Mouse (Mus musculus): ENCODE measurements around the gene Tlr5. TPM values are rescaled to one million over a fixed set of nuclear protein-coding genes. Genes with fewer than 3 reads are reported as not detected.
A peak's percentile ranks its signal among the peaks of the same experiment; 100 is the strongest.

The Tlr5 gene
- polyA plus RNA-seq (2015; fragmentation: Nextera tagmentation; extraction: Ambion mirVana) = 1.1 and 1.7 TPM in 2 replicates

- peaks cover 43% of the 10 kb centered on the region for H3K4me1 ChIP-seq
- H3K9me3 ChIP-seq = no peaks in the 10 kb centered on the region
- H3K9ac ChIP-seq = peak within 1 kb of the TSS; percentile 73
- no peak within 1 kb of the TSS; the same call in 1 of the 2 replicates for H3K27ac ChIP-seq
- H3K4me2 ChIP-seq (replicated peaks) = peak within 1 kb of the TSS; percentile 85
- peak within 1 kb of the TSS; percentile 54 for H3K4me3 ChIP-seq
- H3K27me3 ChIP-seq = peaks cover 14% of the 10 kb centered on the region; the same call in 1 of the 2 replicates
- WGBS = 21% methylated on average over 21 of the region's 21 CpGs
- H3K36me3 ChIP-seq = no peaks in the 10 kb centered on the region
- ATAC-seq (ENCODE audit: low FRiP score, low read depth) = peak; percentile 63; the same call in 1 of the 2 replicates
These were observed at the start of gene Tlr5 for GRCm38 (mm10) chr1:182954287-182955046. Tlr5 (plus strand) TSS chr1:182954788.

- Histone ChIP-seq H3K4me1 (peaks cover 15% of the 10 kb centered on the region), H3K27ac (no peak overlapping the region), H3K4me2 (replicated peaks) (no peak overlapping the region), H3K36me3 (no peaks in the 10 kb centered on the region), H3K4me3 (no peak overlapping the region), H3K27me3 (no peaks in the 10 kb centered on the region), H3K9me3 (no peaks in the 10 kb centered on the region), H3K9ac (no peak overlapping the region)
- no peak for ATAC-seq (ENCODE audit: low FRiP score, low read depth)
- WGBS = 88% methylated on average over 3 of the region's 3 CpGs
These were observed 48.9 kb upstream of the Tlr5 start for GRCm38 (mm10) chr1:182905669-182906068.

DNA sequence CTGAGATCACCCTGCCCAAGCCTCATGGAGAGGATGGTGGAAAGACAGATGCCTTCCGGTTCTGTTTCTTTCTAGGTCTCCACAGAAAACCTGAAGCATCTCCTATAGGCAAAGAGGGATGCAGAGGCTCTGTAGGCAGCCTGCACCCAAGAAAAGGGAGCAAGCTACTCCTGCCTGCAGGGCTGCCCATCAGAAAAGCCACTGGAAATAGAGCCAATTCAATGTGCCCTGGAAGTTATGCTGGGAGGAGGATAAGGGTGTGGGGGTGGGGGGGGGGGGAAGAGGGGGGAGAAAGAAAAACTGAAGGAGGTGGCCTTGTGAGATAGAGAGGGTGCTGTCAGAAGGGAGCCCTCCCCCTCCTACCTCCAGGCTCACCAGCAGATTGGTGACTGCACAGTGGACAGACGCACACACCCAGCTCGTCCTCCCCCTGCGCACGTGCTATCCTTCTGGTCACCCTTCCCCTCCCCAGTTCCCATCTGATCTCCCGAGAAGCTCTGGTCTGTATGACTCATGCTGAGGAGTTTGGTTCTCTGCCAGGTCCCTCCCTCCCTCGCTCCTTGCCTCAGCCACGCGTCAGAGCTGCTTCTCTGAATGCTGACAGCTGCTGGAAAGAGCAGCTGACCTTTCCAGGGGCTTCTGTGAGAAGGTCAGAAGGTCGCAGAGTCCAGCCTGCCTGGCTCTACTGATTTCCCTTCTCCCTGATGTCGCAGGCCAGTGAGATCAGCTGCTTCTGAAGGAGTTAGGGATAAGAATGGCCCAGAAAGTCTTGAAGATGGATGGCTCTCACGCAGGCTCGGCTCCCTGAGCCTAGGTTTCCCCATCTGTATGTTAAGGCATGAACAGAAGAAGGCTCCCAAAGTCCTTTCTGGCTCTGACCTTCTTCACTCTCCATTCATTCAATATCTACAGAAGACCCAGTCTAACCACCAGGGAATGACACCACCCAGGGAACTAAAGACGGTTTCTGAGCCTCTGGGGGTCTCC is 46.2 kb upstream of the Tlr5 start:
- 21% methylated on average over 14 of the region's 14 CpGs for WGBS
- Histone ChIP-seq H3K36me3 (no peaks in the 10 kb centered on the region), H3K4me2 (replicated peaks) (peak overlapping the region; percentile 31), H3K4me3 (no peak overlapping the region), H3K9me3 (peaks cover 3% of the 10 kb centered on the region; the same call in 1 of the 2 replicates), H3K4me1 (peaks cover 15% of the 10 kb centered on the region), H3K9ac (no peak overlapping the region), H3K27me3 (no peaks in the 10 kb centered on the region), H3K27ac (peak overlapping the region; percentile 40; the same call in 1 of the 2 replicates)
- ATAC-seq (ENCODE audit: low FRiP score, low read depth) = peak; percentile 87

- Histone ChIP-seq H3K9me3 (peaks cover 3% of the 10 kb centered on the region; the same call in 1 of the 2 replicates), H3K4me3 (no peak overlapping the region), H3K36me3 (no peaks in the 10 kb centered on the region), H3K4me1 (peaks cover 15% of the 10 kb centered on the region), H3K27me3 (no peaks in the 10 kb centered on the region), H3K4me2 (replicated peaks) (no peak overlapping the region), H3K27ac (no peak overlapping the region), H3K9ac (no peak overlapping the region)
- WGBS = 59% methylated on average over 3 of the region's 3 CpGs
- no peak for ATAC-seq (ENCODE audit: low FRiP score, low read depth)
These were observed 45.5 kb upstream of the Tlr5 start for GRCm38 (mm10) chr1:182909066-182909465.

DNA sequence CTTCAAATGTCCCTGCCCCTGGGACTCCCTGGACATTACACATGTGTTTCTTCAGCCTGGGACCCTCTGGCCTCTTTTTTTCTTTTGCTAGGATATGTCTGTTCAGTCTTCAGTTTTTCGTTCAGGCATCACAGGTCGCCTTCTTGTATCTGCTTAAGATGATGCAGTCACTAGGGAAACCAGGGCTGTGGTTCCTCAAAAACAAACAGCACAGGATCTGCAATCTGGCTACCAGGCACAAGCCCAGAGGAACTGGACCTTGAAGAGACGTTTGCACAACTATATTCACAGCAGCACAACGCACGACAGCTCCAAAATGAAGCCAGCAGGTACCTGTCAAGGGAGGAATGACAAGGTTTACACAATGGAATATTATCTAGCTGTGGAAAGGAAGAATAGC is 45.0 kb upstream of the Tlr5 start:
- 80% methylated on average over 5 of the region's 5 CpGs for WGBS
- Histone ChIP-seq H3K27ac (no peak overlapping the region), H3K27me3 (no peaks in the 10 kb centered on the region), H3K4me3 (no peak overlapping the region), H3K9ac (no peak overlapping the region), H3K4me1 (peaks cover 15% of the 10 kb centered on the region), H3K36me3 (no peaks in the 10 kb centered on the region), H3K4me2 (replicated peaks) (no peak overlapping the region), H3K9me3 (peaks cover 3% of the 10 kb centered on the region; the same call in 1 of the 2 replicates)
- no peak for ATAC-seq (ENCODE audit: low FRiP score, low read depth)

DNA sequence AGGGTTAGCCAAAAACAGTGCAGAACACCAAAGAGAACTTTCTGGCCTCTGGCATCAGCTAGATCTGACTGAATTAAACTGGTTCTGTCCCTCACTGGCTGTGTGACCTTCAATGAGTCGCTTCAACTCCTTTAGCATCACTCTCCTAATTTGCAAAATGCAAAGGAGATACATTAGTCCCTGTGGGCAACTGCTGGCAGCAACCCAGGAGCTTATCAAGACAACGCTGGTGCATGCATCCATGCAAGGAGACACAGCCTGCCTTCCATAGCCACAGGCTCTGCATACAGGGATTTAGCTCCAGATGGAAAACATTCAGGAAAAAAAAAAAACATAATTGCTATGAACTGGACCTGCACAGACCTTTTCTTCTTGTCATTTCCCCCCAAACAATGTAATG is 42.0 kb upstream of the Tlr5 start:
- Histone ChIP-seq H3K27me3 (no peaks in the 10 kb centered on the region), H3K4me1 (peaks cover 15% of the 10 kb centered on the region), H3K9me3 (peaks cover 3% of the 10 kb centered on the region; the same call in 1 of the 2 replicates), H3K4me3 (no peak overlapping the region), H3K27ac (no peak overlapping the region), H3K9ac (no peak overlapping the region), H3K36me3 (no peaks in the 10 kb centered on the region), H3K4me2 (replicated peaks) (no peak overlapping the region)
- 75% methylated on average over 2 of the region's 2 CpGs for WGBS
- no peak for ATAC-seq (ENCODE audit: low FRiP score, low read depth)

DNA sequence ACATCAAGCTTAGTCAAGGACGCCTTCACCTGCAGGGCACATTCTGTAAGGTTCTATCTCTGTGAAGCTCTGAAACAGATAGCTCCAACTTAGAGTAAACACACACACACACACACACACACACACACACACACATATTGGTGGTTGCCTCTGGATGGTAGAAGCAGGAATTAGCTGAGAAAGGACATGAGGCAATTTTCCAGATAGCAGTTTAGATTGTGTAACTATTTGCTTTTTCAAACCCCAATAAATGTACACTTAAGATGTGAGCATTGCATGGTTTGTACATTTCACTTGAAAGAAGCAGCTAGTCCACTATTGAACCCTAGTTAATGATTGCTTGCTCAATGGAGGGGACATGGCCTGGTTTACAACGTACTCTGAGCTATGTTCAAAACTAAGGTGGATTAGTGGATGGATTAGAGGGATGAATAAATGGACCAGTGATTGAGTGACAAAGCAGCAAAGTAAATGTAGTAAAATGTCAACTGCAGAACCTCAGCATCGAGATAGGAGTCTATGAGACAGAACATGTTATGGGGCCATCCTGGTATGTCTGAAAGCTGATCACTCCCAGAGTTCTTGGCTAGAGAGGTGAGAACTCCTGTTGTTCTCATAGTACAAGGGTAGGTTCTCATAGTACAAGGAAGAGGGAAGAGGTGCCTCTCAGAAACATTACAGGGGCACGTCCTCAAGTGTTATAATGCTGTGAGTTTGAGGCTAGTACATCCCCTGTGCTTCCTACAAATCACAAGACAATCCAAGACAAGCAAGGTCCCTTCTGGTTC is 40.3 kb upstream of the Tlr5 start:
- no peak overlapping the region for H3K9ac ChIP-seq
- no peaks in the 10 kb centered on the region for H3K27me3 ChIP-seq
- no peaks in the 10 kb centered on the region for H3K36me3 ChIP-seq
- H3K4me3 ChIP-seq = no peak overlapping the region
- 78% methylated on average over 4 of the region's 4 CpGs for WGBS
- no peaks in the 10 kb centered on the region for H3K4me1 ChIP-seq
- H3K9me3 ChIP-seq = peaks cover 3% of the 10 kb centered on the region; the same call in 1 of the 2 replicates
- no peak overlapping the region for H3K4me2 ChIP-seq (replicated peaks)
- ATAC-seq (ENCODE audit: low FRiP score, low read depth) = no peak
- no peak overlapping the region for H3K27ac ChIP-seq

DNA sequence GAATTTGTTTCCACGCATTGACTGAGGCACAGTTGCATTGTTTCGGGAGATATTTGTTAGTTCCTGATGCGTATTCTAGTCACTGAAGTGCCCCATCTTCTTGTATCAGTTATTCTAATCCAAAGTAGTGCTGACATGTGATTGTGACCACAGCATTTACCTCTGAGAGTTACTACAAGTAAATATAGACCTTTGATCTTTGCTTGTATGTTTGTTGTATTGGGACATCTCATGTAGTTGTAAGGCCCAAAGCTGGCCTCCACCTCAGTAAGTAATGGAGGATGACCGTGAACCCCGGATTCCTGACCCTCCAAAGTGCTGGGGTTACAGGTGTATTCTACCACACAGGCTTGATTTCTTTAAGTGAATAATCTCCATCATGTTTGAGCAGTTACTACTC is 38.4 kb upstream of the Tlr5 start:
- 93% methylated on average over 5 of the region's 5 CpGs for WGBS
- no peak overlapping the region for H3K27ac ChIP-seq
- H3K4me1 ChIP-seq = no peaks in the 10 kb centered on the region
- H3K4me2 ChIP-seq (replicated peaks) = no peak overlapping the region
- no peak for ATAC-seq (ENCODE audit: low FRiP score, low read depth)
- no peaks in the 10 kb centered on the region for H3K36me3 ChIP-seq
- no peaks in the 10 kb centered on the region for H3K27me3 ChIP-seq
- H3K9me3 ChIP-seq = peaks cover 3% of the 10 kb centered on the region; the same call in 1 of the 2 replicates
- H3K9ac ChIP-seq = no peak overlapping the region
- H3K4me3 ChIP-seq = no peak overlapping the region

DNA sequence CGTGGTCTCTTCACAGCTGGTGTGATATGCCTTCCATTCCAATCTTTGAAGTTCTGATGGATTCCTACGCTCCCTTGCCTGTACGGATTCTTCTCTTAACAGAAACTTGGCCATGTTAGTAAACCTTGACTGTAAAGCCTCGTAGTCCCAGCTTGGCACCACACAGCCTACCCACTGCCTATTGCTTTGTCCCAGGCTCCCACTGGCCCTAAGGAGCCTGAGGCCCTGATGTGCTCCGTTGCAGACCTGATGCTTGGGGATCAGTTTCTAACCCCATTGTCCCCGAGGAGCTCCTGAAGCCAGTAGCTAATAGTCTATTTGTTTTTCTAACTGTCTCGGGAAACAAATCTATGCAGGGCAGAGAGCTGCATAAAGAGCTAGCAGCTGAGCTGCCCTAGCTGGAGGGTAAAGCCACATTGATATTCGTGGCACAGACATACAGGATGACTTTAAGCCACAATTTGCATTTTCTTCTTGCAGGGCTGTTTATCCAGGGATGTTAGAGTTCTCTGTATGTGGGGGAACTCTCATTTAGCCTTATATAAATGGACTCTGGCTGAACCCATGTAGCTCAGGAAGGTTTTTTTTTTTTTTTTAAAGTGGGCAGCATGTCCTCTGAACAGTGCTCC is 35.8 kb upstream of the Tlr5 start:
- Histone ChIP-seq H3K9ac (no peak overlapping the region), H3K27ac (no peak overlapping the region), H3K4me3 (no peak overlapping the region), H3K27me3 (no peaks in the 10 kb centered on the region), H3K9me3 (no peaks in the 10 kb centered on the region), H3K4me2 (replicated peaks) (no peak overlapping the region), H3K36me3 (no peaks in the 10 kb centered on the region), H3K4me1 (no peaks in the 10 kb centered on the region)
- ATAC-seq (ENCODE audit: low FRiP score, low read depth) = no peak
- 56% methylated on average over 8 of the region's 8 CpGs for WGBS

GRCm38 (mm10) chr1:182922824-182923223 is 31.8 kb upstream of the Tlr5 start:
- Histone ChIP-seq H3K9me3 (no peaks in the 10 kb centered on the region), H3K9ac (no peak overlapping the region), H3K36me3 (no peaks in the 10 kb centered on the region), H3K27ac (no peak overlapping the region), H3K4me1 (no peaks in the 10 kb centered on the region), H3K4me2 (replicated peaks) (no peak overlapping the region), H3K27me3 (no peaks in the 10 kb centered on the region), H3K4me3 (no peak overlapping the region)
- WGBS = 81% methylated on average over 4 of the region's 4 CpGs
- no peak for ATAC-seq (ENCODE audit: low FRiP score, low read depth)

- Histone ChIP-seq H3K4me1 (no peaks in the 10 kb centered on the region), H3K27ac (no peak overlapping the region), H3K4me2 (replicated peaks) (no peak overlapping the region), H3K27me3 (no peaks in the 10 kb centered on the region), H3K9me3 (no peaks in the 10 kb centered on the region), H3K36me3 (no peaks in the 10 kb centered on the region), H3K9ac (no peak overlapping the region), H3K4me3 (no peak overlapping the region)
- 89% methylated on average over 6 of the region's 6 CpGs for WGBS
- no peak for ATAC-seq (ENCODE audit: low FRiP score, low read depth)
These were observed 28.1 kb upstream of the Tlr5 start for GRCm38 (mm10) chr1:182926465-182926864.

Measured in limb, embryonic 13.5 days (tissue).